Mouse (Mus musculus): Measurements from ENCODE around the gene Sco2. TPM values are rescaled to one million over a fixed set of nuclear protein-coding genes. Genes with fewer than 3 reads are reported as not detected.

Gene Sco2
- polyA plus RNA-seq, 1 experiment from 2014 or later = 9.7 TPM

GRCm38 (mm10) chr15:89390081-89390480 is 16.4 kb upstream of the Sco2 start:
- ATAC-seq (ENCODE audit: low FRiP score, low TSS enrichment) = no peak
- H3K4me2 ChIP-seq (replicated peaks; ENCODE audit: low read depth, low read length) = no peak overlapping the region
- H3K9ac ChIP-seq (replicated peaks; ENCODE audit: low read length) = no peak overlapping the region
- WGBS = 94% methylated on average over 10 of the region's 10 CpGs
- no peaks in the 10 kb centered on the region for H3K4me1 ChIP-seq (ENCODE audit: insufficient read depth, low read length)
- H3K36me3 ChIP-seq (ENCODE audit: insufficient read depth, low read length) = no peaks in the 10 kb centered on the region
- H3K27ac ChIP-seq (ENCODE audit: low read length) = no peak overlapping the region
- H3K4me3 ChIP-seq (ENCODE audit: low read length) = no peak overlapping the region
- no peaks in the 10 kb centered on the region for H3K27me3 ChIP-seq (ENCODE audit: insufficient read depth, low read length)
- H3K9me3 ChIP-seq (ENCODE audit: low read length) = no peaks in the 10 kb centered on the region

GRCm38 (mm10) chr15:89387127-89387526 is 13.5 kb upstream of the Sco2 start:
- no peak overlapping the region for H3K4me2 ChIP-seq (replicated peaks; ENCODE audit: low read depth, low read length)
- 44% methylated on average over 12 of the region's 12 CpGs for WGBS
- ATAC-seq (ENCODE audit: low FRiP score, low TSS enrichment) = no peak
- H3K27me3 ChIP-seq (ENCODE audit: insufficient read depth, low read length) = no peaks in the 10 kb centered on the region
- no peak overlapping the region for H3K4me3 ChIP-seq (ENCODE audit: low read length)
- no peaks in the 10 kb centered on the region for H3K4me1 ChIP-seq (ENCODE audit: insufficient read depth, low read length)
- H3K36me3 ChIP-seq (ENCODE audit: insufficient read depth, low read length) = no peaks in the 10 kb centered on the region
- no peaks in the 10 kb centered on the region for H3K9me3 ChIP-seq (ENCODE audit: low read length)
- no peak overlapping the region for H3K27ac ChIP-seq (ENCODE audit: low read length)
- no peak overlapping the region for H3K9ac ChIP-seq (replicated peaks; ENCODE audit: low read length)

GRCm38 (mm10) chr15:89384617-89385016 is 11.0 kb upstream of the Sco2 start, which contains the start of gene Klhdc7b:
TSS of gene Klhdc7b (plus strand) at chr15:89384917.
- ATAC-seq (ENCODE audit: low FRiP score, low TSS enrichment) = 0 out of 2 replicates have a peak, but pooled peaks have one; percentile 9
- 86% methylated on average over 7 of the region's 7 CpGs for WGBS

GRCm38 (mm10) chr15:89379429-89379828 is 5.8 kb upstream of the Sco2 start:
- WGBS = 8% methylated on average over 10 of the region's 10 CpGs
- H3K4me1 ChIP-seq (ENCODE audit: insufficient read depth, low read length) = peaks cover 17% of the 10 kb centered on the region
- ATAC-seq (ENCODE audit: low FRiP score, low TSS enrichment) = no peak

More at GRCm38 (mm10) chr15:89384617-89385016, 11.0 kb upstream of the Sco2 start, which contains the start of gene Klhdc7b:
- peaks cover under 1% of the 10 kb centered on the region; the same call in 1 of the 2 replicates for H3K4me1 ChIP-seq (ENCODE audit: insufficient read depth, low read length)
- H3K9ac ChIP-seq (replicated peaks; ENCODE audit: low read length) = no peak within 1 kb of the TSS
- H3K27ac ChIP-seq (ENCODE audit: low read length) = no peak within 1 kb of the TSS
- H3K36me3 ChIP-seq (ENCODE audit: insufficient read depth, low read length) = no peaks in the 10 kb centered on the region
- no peaks in the 10 kb centered on the region for H3K9me3 ChIP-seq (ENCODE audit: low read length)
- H3K4me3 ChIP-seq (ENCODE audit: low read length) = no peak within 1 kb of the TSS
- H3K27me3 ChIP-seq (ENCODE audit: insufficient read depth, low read length) = peaks cover 11% of the 10 kb centered on the region
- no peak within 1 kb of the TSS for H3K4me2 ChIP-seq (replicated peaks; ENCODE audit: low read depth, low read length)

GRCm38 (mm10) chr15:89378831-89379401 is 5.3 kb upstream of the Sco2 start, which contains the start of gene Odf3b:
TSS of gene Odf3b (minus strand) at chr15:89379282.
- peak within 1 kb of the TSS; percentile 49 for H3K4me3 ChIP-seq (ENCODE audit: low read length)
- no peaks in the 10 kb centered on the region for H3K9me3 ChIP-seq (ENCODE audit: low read length)
- peak; percentile 4; the same call in 1 of the 2 replicates for ATAC-seq (ENCODE audit: low FRiP score, low TSS enrichment)
- H3K9ac ChIP-seq (replicated peaks; ENCODE audit: low read length) = peak within 1 kb of the TSS; percentile 63
- under 1% methylated on average over 33 of the region's 33 CpGs for WGBS
- H3K4me1 ChIP-seq (ENCODE audit: insufficient read depth, low read length) = peaks cover 21% of the 10 kb centered on the region
- no peak within 1 kb of the TSS for H3K27ac ChIP-seq (ENCODE audit: low read length)
- H3K36me3 ChIP-seq (ENCODE audit: insufficient read depth, low read length) = no peaks in the 10 kb centered on the region
- peaks cover 48% of the 10 kb centered on the region for H3K27me3 ChIP-seq (ENCODE audit: insufficient read depth, low read length)
- H3K4me2 ChIP-seq (replicated peaks; ENCODE audit: low read depth, low read length) = peak within 1 kb of the TSS; percentile 82

More at GRCm38 (mm10) chr15:89379429-89379828, 5.8 kb upstream of the Sco2 start:
- Histone ChIP-seq H3K27me3 (ENCODE audit: insufficient read depth, low read length) (peaks cover 48% of the 10 kb centered on the region), H3K36me3 (ENCODE audit: insufficient read depth, low read length) (no peaks in the 10 kb centered on the region), H3K4me3 (ENCODE audit: low read length) (peak overlapping the region; percentile 49), H3K27ac (ENCODE audit: low read length) (no peak overlapping the region), H3K4me2 (replicated peaks; ENCODE audit: low read depth, low read length) (peak overlapping the region; percentile 82), H3K9ac (replicated peaks; ENCODE audit: low read length) (no peak overlapping the region; the same call in 1 of the 2 replicates), H3K9me3 (ENCODE audit: low read length) (no peaks in the 10 kb centered on the region)

GRCm38 (mm10) chr15:89377938-89378828 is 4.5 kb upstream of the Sco2 start:
- peaks cover 48% of the 10 kb centered on the region for H3K27me3 ChIP-seq (ENCODE audit: insufficient read depth, low read length)
- H3K27ac ChIP-seq (ENCODE audit: low read length) = no peak overlapping the region

GRCm38 (mm10) chr15:89377362-89377761 is 3.7 kb upstream of the Sco2 start:
- no peak for ATAC-seq (ENCODE audit: low FRiP score, low TSS enrichment)
- H3K27me3 ChIP-seq (ENCODE audit: insufficient read depth, low read length) = peaks cover 48% of the 10 kb centered on the region
- no peak overlapping the region for H3K9ac ChIP-seq (replicated peaks; ENCODE audit: low read length)
- no peak overlapping the region for H3K27ac ChIP-seq (ENCODE audit: low read length)
- peak overlapping the region; percentile 26 for H3K4me2 ChIP-seq (replicated peaks; ENCODE audit: low read depth, low read length)
- H3K36me3 ChIP-seq (ENCODE audit: insufficient read depth, low read length) = peaks cover under 1% of the 10 kb centered on the region; the same call in 1 of the 2 replicates
- WGBS = 4% methylated on average over 18 of the region's 18 CpGs
- H3K4me1 ChIP-seq (ENCODE audit: insufficient read depth, low read length) = peaks cover 30% of the 10 kb centered on the region
- H3K4me3 ChIP-seq (ENCODE audit: low read length) = peak overlapping the region; percentile 13
- H3K9me3 ChIP-seq (ENCODE audit: low read length) = no peaks in the 10 kb centered on the region

More at GRCm38 (mm10) chr15:89377938-89378828, 4.5 kb upstream of the Sco2 start:
- H3K4me2 ChIP-seq (replicated peaks; ENCODE audit: low read depth, low read length) = peak overlapping the region; percentile 82
- H3K4me1 ChIP-seq (ENCODE audit: insufficient read depth, low read length) = peaks cover 22% of the 10 kb centered on the region
- peak overlapping the region; percentile 49 for H3K4me3 ChIP-seq (ENCODE audit: low read length)
- peak overlapping the region; percentile 63 for H3K9ac ChIP-seq (replicated peaks; ENCODE audit: low read length)
- H3K9me3 ChIP-seq (ENCODE audit: low read length) = no peaks in the 10 kb centered on the region
- no peak for ATAC-seq (ENCODE audit: low FRiP score, low TSS enrichment)
- 9% methylated on average over 46 of the region's 46 CpGs for WGBS
- no peaks in the 10 kb centered on the region for H3K36me3 ChIP-seq (ENCODE audit: insufficient read depth, low read length)

GRCm38 (mm10) chr15:89376957-89377356 is 3.3 kb upstream of the Sco2 start, which contains the start of gene Tymp:
TSS of gene Tymp (minus strand) at chr15:89377039.
- H3K4me2 ChIP-seq (replicated peaks; ENCODE audit: low read depth, low read length) = peak within 1 kb of the TSS; percentile 26
- peaks cover 48% of the 10 kb centered on the region for H3K27me3 ChIP-seq (ENCODE audit: insufficient read depth, low read length)
- H3K9me3 ChIP-seq (ENCODE audit: low read length) = no peaks in the 10 kb centered on the region
- H3K27ac ChIP-seq (ENCODE audit: low read length) = no peak within 1 kb of the TSS
- H3K4me3 ChIP-seq (ENCODE audit: low read length) = peak within 1 kb of the TSS; percentile 13
- H3K9ac ChIP-seq (replicated peaks; ENCODE audit: low read length) = no peak within 1 kb of the TSS
- ATAC-seq (ENCODE audit: low FRiP score, low TSS enrichment) = no peak
- H3K36me3 ChIP-seq (ENCODE audit: insufficient read depth, low read length) = peaks cover 5% of the 10 kb centered on the region
- WGBS = 16% methylated on average over 16 of the region's 16 CpGs
- H3K4me1 ChIP-seq (ENCODE audit: insufficient read depth, low read length) = peaks cover 30% of the 10 kb centered on the region

GRCm38 (mm10) chr15:89376040-89376439 is 2.4 kb upstream of the Sco2 start:
- Histone ChIP-seq H3K9ac (replicated peaks; ENCODE audit: low read length) (no peak overlapping the region), H3K36me3 (ENCODE audit: insufficient read depth, low read length) (peaks cover 14% of the 10 kb centered on the region), H3K4me3 (ENCODE audit: low read length) (no peak overlapping the region), H3K9me3 (ENCODE audit: low read length) (no peaks in the 10 kb centered on the region), H3K4me1 (ENCODE audit: insufficient read depth, low read length) (peaks cover 30% of the 10 kb centered on the region), H3K27ac (ENCODE audit: low read length) (no peak overlapping the region), H3K27me3 (ENCODE audit: insufficient read depth, low read length) (peaks cover 46% of the 10 kb centered on the region), H3K4me2 (replicated peaks; ENCODE audit: low read depth, low read length) (no peak overlapping the region)
- ATAC-seq (ENCODE audit: low FRiP score, low TSS enrichment) = no peak
- WGBS = 83% methylated on average over 7 of the region's 7 CpGs
